Mouse (Mus musculus) layer of hippocampus, adult 6 months (tissue): ENCODE measurements around the gene Prpf19. TPM values are rescaled to one million over a fixed set of nuclear protein-coding genes. Genes with fewer than 3 reads are reported as not detected.

Source experiments
- long read RNA-seq, 2 experiments: library from polyadenylated mRNA; unstranded; transcript quantifications; one replicate each; pipeline ENCODE4 v2.0.0; 2019 to 2020
- polyA plus RNA-seq: library from polyadenylated mRNA; unstranded; fragments of <200 nt; fragmentation: Nextera tagmentation; gene quantifications from 2 replicates; pipeline ENCODE4 v1.2.3, GENCODE M21; 2021

Prpf19 gene
- 31.3 and 52.3 TPM in 2 replicates for polyA plus RNA-seq
- long read RNA-seq, experiment 1, full-length matches to known transcripts = 6 of 7 reads
- long read RNA-seq, experiment 1, partial matches to known transcripts = 1 of 7 reads
- long read RNA-seq, experiment 1, other reads (novel, unspliced or antisense) = 0 of 7 reads
- long read RNA-seq, experiment 2, full-length matches to known transcripts = 11 of 16 reads
- long read RNA-seq, experiment 2, partial matches to known transcripts = 2 of 16 reads
- long read RNA-seq, experiment 2, other reads (novel, unspliced or antisense) = 3 of 16 reads

DNA sequence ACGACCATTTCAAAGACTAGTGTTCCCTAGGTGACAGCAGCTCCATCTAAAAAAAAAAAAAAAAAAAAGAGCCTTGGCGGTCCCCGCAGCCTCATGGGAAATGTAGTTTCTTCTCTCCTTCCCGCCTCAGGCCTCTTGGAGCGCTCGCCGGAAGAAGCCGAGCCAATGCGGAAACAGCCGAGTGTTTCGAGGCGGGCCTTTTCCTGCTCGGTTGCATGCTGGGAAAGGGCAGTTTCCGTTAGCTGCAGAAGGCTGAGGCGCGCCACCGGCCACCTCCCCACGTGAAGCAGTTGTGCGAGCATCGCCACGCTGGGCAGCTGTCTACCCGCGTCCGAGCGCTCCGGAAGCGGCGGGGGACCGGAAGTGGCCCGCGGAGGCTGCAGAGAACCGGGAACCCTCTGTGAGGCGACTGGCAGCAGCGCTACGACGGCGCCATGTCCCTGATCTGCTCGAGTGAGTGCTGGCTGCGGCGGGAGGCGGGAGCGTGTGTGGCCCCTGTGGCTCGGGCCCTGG lies at the start of gene Prpf19:
Prpf19 (plus strand) TSS at position 216 of the 513 bp plus-strand sequence.

GRCm38 (mm10) chr19:10869886-10870527 lies 25.0 kb upstream of the Prpf19 start, which contains the start of gene Tmem132a:
Tmem132a (minus strand) TSS chr19:10869940.

DNA sequence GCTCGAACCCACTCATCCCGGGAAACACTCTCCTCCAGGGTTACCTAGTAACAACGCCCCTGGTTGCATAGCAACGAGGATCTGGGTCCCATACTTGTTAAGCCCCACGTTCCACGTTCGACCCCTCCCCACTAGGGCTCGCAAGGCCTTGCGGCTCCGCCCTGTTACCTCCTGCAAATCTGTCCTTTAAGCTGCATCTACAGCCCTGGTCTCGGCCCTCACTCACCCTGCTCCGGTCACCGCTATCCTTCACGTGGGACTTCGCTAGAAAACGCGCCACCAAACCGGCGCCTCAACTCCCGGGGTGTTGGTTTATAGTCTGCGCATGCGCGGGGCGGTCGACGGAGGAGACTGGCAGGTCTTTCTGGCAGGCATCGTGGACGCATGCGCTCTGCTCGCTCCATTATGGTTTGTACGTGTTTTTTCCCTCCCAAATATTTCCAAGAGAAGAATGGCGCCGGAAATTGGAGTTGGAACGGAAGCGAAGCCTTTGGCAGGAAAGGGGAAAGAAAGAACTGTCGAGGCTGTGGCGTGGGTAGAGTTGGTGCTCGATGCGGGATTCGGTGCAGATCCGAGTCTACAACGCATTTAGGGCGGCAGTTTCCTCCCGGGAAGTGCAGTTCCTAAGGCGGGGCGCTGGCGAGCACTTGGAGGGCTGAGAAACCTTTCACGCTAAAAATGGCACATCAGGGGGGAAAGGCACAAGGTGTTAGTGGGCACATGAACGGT lies 13.4 kb upstream of the Prpf19 start, which contains the start of gene Tmem109:
Tmem109 (minus strand) TSS at position 576 of the 729 bp plus-strand sequence.

GRCm38 (mm10) chr19:10920532-10920931 lies 25.5 kb downstream of the Prpf19 start, which contains the start of gene Zp1:
Zp1 (minus strand) TSS chr19:10920632.

GRCm38 (mm10) chr19:10937110-10937563 lies 42.1 kb downstream of the Prpf19 start, which contains the start of gene Ptgdr2:
Ptgdr2 (plus strand) TSS chr19:10937160.

GRCm38 (mm10) chr19:10949112-10949511 lies 54.1 kb downstream of the Prpf19 start, which contains the start of gene Ccdc86:
Ccdc86 (minus strand) TSS chr19:10949266.

Other genes starting within 250 kb of the Prpf19 start
- not detected in 2 replicates for gene Pga5, start 217.2 kb upstream of the Prpf19 start, polyA plus RNA-seq
- 24.5 and 24.7 TPM in 2 replicates for gene Vps37c, start 206.5 kb upstream of the Prpf19 start, polyA plus RNA-seq
- 0.13 TPM in 1 of 2 replicates, not detected in the other for gene Cd5, start 156.2 kb upstream of the Prpf19 start, polyA plus RNA-seq
- gene Cd6, start 65.2 kb upstream of the Prpf19 start, polyA plus RNA-seq = 0.30 and 0.99 TPM in 2 replicates
- gene Slc15a3, start 55.5 kb upstream of the Prpf19 start, polyA plus RNA-seq = 0.20 and 0.30 TPM in 2 replicates
- 30.2 and 37.5 TPM in 2 replicates for gene Tmem132a, start 25.3 kb upstream of the Prpf19 start, polyA plus RNA-seq
- gene Tmem109, start 13.2 kb upstream of the Prpf19 start, polyA plus RNA-seq = 56.5 and 62.8 TPM in 2 replicates
- not detected in 2 replicates for gene Zp1, start 25.4 kb downstream of the Prpf19 start, polyA plus RNA-seq
- 0.06 TPM in 1 of 2 replicates, not detected in the other for gene Ptgdr2, start 41.9 kb downstream of the Prpf19 start, polyA plus RNA-seq
- gene Ccdc86, start 54.0 kb downstream of the Prpf19 start, polyA plus RNA-seq = 7.5 and 7.8 TPM in 2 replicates
- gene Ms4a10, start 79.4 kb downstream of the Prpf19 start, polyA plus RNA-seq = 0.14 TPM in 1 of 2 replicates, not detected in the other
- 0.10 TPM in 1 of 2 replicates, not detected in the other for gene Ms4a15, start 98.0 kb downstream of the Prpf19 start, polyA plus RNA-seq
- not detected in 2 replicates for gene Ms4a18, start 122.8 kb downstream of the Prpf19 start, polyA plus RNA-seq
- gene Ms4a8a, start 185.9 kb downstream of the Prpf19 start, polyA plus RNA-seq = not detected in 2 replicates
- gene 1700017D01Rik, start 235.6 kb downstream of the Prpf19 start, polyA plus RNA-seq = not detected in 2 replicates